Mouse (Mus musculus): ENCODE results near the gene Jmjd7. TPM values are rescaled to one million over a fixed set of nuclear protein-coding genes. Genes with fewer than 3 reads are reported as not detected.

The Jmjd7 gene
- total RNA-seq, 4 experiments from 2014 or later = 3.6 to 4.6 (median 4.2) TPM

DNA sequence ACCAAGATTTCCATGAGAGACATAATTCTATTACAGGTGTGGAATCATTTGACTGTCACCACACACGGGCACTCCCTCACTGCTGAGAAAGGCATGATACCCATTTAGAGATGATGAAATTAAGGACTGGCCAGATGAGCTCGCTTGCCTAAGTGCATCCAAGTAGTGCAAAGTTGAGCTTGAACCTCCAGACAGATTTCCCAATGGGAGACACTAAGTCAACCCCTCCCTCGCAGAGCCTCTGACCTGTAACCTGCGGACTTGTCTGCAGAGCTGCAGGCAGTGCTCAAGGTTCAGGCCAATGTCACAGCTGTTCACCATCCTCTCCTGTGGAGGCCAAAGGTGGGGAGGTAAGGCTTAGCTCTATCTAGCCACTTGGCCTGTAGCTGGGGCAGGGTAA lies 31.5 kb downstream of the Jmjd7 start:
- DNase-seq (ENCODE audit: low spot score in 2 of 2) = no peak

DNA sequence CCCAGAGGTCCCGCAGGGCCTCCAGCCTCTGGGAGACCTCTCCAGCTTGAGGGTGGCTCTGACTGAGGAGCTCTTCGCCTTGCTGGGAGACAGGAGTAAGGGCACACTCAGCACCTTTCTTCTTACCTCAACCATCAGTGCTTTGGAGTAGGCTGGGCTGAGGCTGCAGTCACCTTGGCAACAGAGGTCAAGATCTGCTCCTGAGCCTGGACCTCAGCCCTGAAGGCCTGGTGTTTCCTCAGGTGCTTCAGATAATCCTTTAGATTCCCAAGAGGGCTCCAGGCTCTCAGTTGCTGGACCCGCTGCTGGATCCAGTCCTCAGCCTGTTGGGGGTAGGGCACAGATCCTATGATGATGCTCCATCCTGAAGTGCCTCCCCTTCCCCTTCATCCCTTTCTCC lies 32.2 kb downstream of the Jmjd7 start:
- DNase-seq (ENCODE audit: low spot score in 2 of 2) = no peak

DNA sequence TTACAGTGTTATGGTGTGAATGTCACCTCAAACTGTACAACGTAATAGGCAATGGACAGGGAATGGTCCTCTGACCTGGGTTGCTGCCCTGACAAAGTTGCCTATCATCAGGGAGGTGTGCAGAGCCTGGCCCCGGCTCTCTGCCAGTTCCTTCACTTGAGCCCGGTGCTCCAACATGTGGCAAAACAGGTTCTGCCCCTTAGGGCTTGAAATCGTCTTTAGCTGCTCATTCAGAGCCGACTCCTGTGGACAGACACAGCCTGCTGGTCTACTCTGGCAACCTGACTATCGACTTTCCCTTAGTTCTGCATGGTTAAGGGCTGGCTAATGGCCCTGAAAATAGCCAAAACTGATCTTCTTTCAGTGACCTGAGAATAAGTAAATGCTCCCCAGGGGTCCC lies 32.9 kb downstream of the Jmjd7 start:
- no peak for DNase-seq (ENCODE audit: low spot score in 2 of 2)

DNA sequence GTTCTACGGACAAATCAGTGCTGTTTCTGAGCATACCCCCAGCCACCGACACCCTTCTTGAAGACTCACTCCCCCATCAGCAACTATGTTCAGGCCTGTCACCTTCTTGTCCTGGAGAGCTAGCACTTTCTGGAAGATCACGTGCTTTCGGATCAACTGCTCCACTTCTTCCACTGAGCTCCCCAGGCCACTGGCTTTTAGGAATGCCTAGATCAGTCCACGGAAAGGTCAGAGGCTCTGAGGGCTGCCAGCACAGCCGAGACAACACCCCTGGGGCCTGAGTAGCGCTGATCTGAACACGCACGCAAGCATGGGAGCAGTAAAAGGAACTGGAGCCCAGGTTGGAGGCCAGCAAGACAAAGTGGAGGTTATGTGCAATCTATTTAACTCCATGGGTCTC lies 33.4 kb downstream of the Jmjd7 start:
- no peak for DNase-seq (ENCODE audit: low spot score in 2 of 2)

DNA sequence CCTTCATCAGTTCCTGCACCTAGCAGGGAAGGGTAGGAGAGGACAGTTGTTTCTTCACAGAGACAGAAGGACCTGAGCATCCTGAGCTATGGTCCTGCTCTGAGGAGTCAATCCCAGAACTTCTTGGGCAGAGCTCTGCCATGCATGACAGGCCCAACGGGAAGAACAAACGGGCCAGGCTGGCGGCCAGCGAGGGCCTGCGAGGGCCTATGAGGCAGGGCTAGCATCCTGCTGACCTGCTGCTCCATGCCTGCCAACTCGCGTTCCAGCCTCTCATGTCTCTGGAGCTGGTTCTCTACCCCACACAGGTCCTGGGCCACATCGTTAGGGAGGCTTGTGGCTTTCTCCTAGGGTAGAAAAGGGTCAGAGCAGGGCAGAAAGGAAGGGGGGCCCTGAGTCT lies 35.0 kb downstream of the Jmjd7 start:
- no peak for DNase-seq (ENCODE audit: low spot score in 2 of 2)

DNA sequence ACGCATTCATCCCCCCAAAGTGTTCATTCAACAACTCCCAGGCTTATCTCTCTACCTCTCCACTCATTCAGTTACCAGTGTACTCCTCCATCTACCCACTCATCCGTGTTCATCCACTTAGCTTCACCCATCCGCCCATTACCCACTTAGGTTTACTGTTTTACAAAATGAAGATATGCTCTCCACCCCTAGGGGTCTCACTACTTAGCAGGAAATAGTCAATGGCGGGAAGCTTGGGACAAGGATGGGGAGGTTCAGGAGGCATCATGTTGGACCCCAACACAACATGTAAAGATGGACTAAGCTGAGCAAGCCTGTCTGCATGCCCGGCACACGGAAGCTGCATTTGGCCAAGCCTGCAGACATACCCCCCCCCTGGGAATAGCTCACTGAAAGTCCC lies 37.4 kb downstream of the Jmjd7 start:
- no peak for DNase-seq (ENCODE audit: low spot score in 2 of 2)

DNA sequence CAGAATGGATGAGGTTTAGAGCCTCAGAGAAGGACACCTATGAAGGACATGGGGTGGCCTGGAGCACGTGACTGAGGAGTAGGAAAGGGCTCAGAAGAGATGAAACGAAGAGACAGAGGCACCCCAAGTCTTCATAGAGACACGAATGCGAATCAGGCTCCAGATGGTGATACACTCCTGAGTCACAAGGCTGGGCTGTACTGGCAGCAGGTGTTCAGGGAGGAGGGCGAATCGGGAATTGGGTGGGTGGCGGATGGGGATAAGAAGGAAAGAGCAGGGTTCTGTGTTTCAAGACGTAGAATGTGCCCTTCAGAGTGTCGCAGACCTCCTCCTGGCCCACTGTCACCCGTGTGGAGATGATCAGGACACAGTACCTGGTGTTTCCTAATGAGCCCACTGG lies 38.0 kb downstream of the Jmjd7 start:
- no peak for DNase-seq (ENCODE audit: low spot score in 2 of 2)

DNA sequence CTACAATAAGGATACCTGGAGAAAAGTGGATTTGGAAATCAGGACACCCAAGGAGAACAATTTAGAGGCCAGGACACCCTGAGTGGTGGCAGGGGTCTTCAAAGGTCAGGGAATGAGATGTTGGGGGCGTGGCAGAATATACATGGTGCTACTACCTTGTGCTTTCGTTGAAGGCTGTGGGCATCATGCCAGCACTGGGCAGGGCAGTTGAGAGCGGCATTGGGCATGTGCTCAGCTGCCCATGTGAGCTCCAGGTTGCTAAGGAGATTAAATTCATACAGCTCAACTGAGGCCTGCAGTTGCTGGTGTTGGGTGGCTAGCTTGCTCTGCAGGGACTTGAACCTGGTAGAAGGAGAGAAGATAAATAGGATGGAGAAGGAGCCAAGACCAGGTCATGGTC lies 38.9 kb downstream of the Jmjd7 start:
- no peak for DNase-seq (ENCODE audit: low spot score in 2 of 2)

DNA sequence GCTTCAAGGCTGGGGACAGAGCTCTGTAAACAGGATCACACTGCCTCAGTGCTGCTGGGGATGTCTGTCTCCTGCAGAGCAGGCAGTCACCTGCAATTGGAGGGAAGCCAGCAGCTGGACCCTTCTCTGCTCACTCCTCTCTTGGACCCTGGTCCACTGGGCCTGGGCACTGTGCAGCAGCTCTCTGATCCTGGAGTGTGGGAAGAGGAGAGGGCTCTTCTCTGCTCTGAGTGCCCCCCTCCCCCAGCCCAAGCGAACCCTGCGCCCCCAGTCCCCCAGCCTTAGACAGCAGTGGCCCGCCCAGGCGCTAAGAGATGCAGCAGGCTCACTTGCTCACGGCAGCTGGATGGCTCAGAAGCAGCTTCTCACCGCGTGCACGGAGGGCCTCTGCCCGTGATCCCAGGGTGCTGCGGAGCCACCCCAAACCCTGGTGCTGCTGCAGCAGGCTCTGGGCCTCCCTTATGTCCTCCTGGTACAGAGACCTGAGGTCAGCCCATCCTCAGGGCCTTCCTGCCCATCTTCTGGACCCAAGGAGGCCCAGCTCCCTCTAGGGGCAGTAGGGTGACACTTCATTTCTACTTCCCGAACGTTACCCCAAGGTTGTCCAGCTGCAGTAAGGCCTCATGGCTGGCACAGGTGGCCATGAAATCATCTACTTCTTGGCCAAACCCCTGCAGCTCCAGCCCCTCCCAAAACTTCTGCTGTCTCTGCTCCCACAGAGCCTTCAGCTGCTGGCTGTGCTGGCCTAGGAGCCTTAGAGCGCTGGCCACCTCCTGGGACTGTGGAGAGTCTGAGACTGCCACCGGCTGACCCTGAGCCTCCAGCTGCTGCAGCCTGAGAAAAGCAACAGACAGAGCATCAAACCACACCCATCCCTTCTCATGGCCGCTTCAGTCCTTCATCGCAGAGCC lies 41.5 kb downstream of the Jmjd7 start:
- no peak for DNase-seq (ENCODE audit: low spot score in 2 of 2)

DNA sequence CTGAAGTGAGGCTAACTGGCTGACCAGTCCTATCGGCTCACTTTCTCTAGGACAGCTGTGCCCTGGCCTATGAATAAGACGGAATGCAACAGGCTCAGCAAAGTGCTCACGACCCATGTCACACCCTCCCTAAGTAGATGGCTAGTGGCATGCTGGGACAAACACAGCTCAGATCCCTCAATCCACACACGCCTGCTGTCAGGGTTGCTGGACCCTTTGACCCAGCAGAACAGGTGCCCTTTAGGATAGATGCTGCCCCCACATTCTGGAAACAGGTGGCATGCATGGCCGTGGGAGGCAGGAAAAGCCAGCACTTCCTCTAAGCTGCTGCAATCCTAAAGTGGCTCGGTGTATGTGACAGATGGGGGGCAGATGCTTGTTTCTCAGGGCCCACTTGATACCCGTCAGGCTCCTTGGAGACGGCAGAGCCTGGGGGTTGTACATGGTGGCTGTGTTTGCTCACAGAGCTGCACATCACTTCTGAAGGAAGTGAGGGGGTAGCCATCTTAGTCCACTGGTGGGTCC lies 42.2 kb downstream of the Jmjd7 start:
- DNase-seq (ENCODE audit: low spot score in 2 of 2) = peak in 1 of 2 experiments; percentile 84

DNA sequence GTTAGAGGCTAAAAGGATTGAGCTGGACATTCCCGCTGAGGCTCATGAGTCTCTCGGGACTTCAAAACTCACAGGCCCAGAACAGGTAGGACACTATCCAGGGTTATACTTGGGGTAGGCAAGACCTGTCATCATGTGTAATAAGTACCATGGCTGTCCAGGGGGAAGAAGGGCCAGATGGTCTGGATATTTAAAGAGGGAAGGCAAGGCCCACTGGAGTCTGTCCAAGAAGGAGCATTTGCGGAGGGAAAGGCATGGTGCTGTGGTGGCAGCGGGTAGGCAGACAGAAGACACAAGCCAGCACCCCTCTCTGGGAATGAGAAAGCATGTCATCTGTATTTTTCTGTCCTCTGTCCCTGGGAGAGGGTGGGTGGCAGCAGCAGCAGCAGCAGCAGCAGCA lies 46.8 kb downstream of the Jmjd7 start:
- no peak for DNase-seq (ENCODE audit: low spot score in 2 of 2)

DNA sequence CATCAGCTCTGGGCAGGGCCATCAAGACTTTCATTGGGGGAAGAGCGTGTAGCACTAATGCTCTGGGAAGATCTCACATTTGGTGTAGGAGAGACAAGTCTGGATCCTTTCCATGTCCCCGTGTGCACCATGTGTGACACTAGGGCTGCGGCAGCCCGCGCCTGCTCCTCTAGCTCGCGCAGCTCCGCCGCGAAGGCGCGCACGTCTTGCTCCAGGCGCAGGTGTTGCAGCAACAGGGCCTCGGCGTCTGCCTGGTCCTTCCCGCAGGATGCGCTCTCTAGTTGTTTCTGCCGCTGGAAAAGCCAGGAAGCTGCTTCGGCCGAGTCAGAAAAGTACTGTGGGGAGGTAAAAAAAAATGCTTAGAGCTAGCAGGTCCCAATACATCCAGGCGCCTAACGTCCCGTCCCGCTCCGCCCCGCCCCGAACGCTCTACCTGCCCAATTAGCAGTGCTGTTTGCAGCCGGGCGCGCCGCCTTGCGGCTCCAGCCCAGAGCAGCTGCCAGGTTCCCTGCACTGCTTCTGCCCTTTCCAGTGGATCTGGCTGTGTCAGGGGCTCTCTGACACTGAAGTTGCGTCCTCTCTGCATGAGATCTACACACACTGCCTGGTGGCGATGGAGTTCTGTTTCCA lies 48.9 kb downstream of the Jmjd7 start:
- peak in 1 of 2 experiments; percentile 44 for DNase-seq (ENCODE audit: low spot score in 2 of 2)

Small RNA genes within 50 kb of the gene (microRNA-seq; reads per million reads assigned to microRNA genes)
- 0.22 to 1.1 reads per million in 2 experiments for gene Mir7665

Other genes starting within 250 kb of the Jmjd7 start
- gene Rpap1, start 239.9 kb upstream of the Jmjd7 start, total RNA-seq (2022) = 10 to 100 TPM; 18.8 to 21.2 (median 20.4) TPM
- 100 to 1,000 TPM; 180 to 223 (median 191) TPM for gene Tyro3, start 229.8 kb upstream of the Jmjd7 start, total RNA-seq (2022)
- 10 to 100 TPM; 54.9 to 78.5 (median 70.4) TPM for gene Mga, start 130.3 kb upstream of the Jmjd7 start, total RNA-seq (2022)
- 10 to 100 TPM; 42.3 to 51.3 (median 44.2) TPM for gene Mapkbp1, start 54.8 kb upstream of the Jmjd7 start, total RNA-seq (2022)
- gene Gm28042, start within 50 bp of the Jmjd7 start, total RNA-seq (2022) = 1 to 10 TPM in 3 of 4 experiments, under 1 TPM in 1; 0.50 to 2.6 (median 1.3) TPM
- 1 to 10 TPM; 1.1 to 4.3 (median 2.1) TPM for gene Pla2g4b, start 5.9 kb downstream of the Jmjd7 start, total RNA-seq (2022)
- gene Ehd4, start 127.1 kb downstream of the Jmjd7 start, total RNA-seq (2022) = 10 to 100 TPM; 13.5 to 20.3 (median 16.0) TPM
- 10 to 100 TPM; 21.3 to 26.6 (median 22.6) TPM for gene Pla2g4e, start 217.9 kb downstream of the Jmjd7 start, total RNA-seq (2022)

All from left cerebral cortex, adult 8-10 months (tissue).